Mouse (Mus musculus) neural tube, embryonic 10.5 days (tissue): ENCODE data around the gene Olfr1097.

Source experiments
- DNase-seq: peaks from one replicate; pipeline ENCODE4 v3.0.0-alpha.2; 2017; ENCODE audit warnings: low spot score; ENCODE audit errors: extremely low spot score

Gene Olfr1097

GRCm38 (mm10) chr2:86892116-86892515, at the start of gene Olfr1097:
Gene Olfr1097, minus strand, starts transcription at chr2:86892216.
- DNase-seq = no peak

- no peak for DNase-seq
Measured at GRCm38 (mm10) chr2:86926557-86926956, 34.5 kb upstream of the Olfr1097 start.

GRCm38 (mm10) chr2:86924445-86924844, 32.4 kb upstream of the Olfr1097 start, which contains the start of gene Olfr1098:
Gene Olfr1098, minus strand, starts transcription at chr2:86924545.
- DNase-seq = no peak

- DNase-seq = no peak
Measured at GRCm38 (mm10) chr2:86905647-86906046, 13.6 kb upstream of the Olfr1097 start.

GRCm38 (mm10) chr2:86874702-86875101, 17.3 kb downstream of the Olfr1097 start, which contains the start of gene Gm13723:
Gene Gm13723, minus strand, starts transcription at chr2:86874802.
- DNase-seq = no peak

GRCm38 (mm10) chr2:86851596-86851995, 40.4 kb downstream of the Olfr1097 start, which contains the start of gene Olfr1095:
Gene Olfr1095, minus strand, starts transcription at chr2:86851696.
- DNase-seq = no peak
